Mouse (Mus musculus): Measurements from ENCODE around the gene Ctsa. TPM values are rescaled to one million over a fixed set of nuclear protein-coding genes. Genes with fewer than 3 reads are reported as not detected.

Ctsa gene
- polyA plus RNA-seq, 1 experiment = 250 TPM

DNA sequence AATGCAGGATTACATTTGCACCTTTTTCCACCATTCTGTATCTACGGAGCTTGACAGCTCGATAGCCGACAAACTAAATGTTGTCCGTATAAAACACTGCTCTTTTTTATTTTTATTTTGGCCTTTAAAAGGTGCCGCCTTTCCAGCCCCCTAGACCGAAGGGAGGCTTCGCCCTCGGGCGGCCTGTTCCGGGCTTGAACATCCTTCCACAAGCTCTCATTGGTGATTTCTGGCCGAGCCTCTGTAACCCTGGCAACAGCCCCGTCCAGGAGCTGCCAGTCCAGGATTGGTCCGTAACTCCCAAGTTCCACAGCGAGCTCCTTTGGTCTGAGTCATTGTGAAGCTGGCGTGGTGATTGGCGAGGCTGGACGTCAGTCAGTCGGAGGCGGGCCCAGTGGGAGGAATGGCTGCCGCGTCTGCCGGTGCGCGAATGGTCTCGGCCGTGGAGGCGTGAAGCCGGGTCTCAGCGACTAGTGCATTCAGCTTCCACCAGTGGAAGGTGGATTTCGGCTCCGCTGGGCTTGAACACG lies 10.0 kb upstream of the Ctsa start, which contains the start of gene Zswim1:
Zswim1 (plus strand) TSS at position 51 of the 530 bp plus-strand sequence.
- no peaks in the 10 kb centered on the region for H3K4me1 ChIP-seq (ENCODE audit: control insufficient read depth, insufficient read depth, low read length)
- TF ChIP-seq POLR2A (IDR thresholded peaks at IDR 0.05; ENCODE audit: low read depth, low read length) (peak; percentile 91), CTCF (IDR thresholded peaks at IDR 0.05; ENCODE audit: borderline replicate concordance, insufficient read depth, low read length) (no peak)
- H3K27ac ChIP-seq (ENCODE audit: insufficient read depth, low read length) = peak within 1 kb of the TSS; percentile 38
- peak within 1 kb of the TSS; percentile 77 for H3K4me3 ChIP-seq (ENCODE audit: insufficient read depth, low read length)

DNA sequence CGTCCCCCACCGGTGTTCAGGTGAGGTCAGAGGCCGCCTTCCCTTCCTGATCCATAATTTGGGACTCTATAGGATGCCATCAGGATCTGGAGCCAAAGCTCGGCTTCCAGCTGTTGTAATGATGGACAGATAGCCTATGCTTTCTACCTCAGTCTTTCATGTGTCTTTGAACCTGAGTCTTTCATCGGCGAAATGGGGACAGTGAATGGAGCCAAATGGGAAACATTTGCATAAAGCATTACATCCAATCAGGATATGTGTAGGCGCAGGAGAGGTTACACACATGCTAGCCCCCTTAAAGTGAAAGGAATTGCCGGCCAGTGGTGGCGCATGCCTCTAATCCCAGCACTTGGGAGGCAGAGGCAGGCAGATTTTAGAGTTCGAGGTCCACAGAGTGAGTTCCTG lies 9.5 kb upstream of the Ctsa start:
- Histone ChIP-seq H3K27ac (ENCODE audit: insufficient read depth, low read length) (peak overlapping the region; percentile 38), H3K4me3 (ENCODE audit: insufficient read depth, low read length) (peak overlapping the region; percentile 77), H3K4me1 (ENCODE audit: control insufficient read depth, insufficient read depth, low read length) (no peaks in the 10 kb centered on the region)
- no peak for TF ChIP-seq CTCF (IDR thresholded peaks at IDR 0.05; ENCODE audit: borderline replicate concordance, insufficient read depth, low read length)
- no peak for TF ChIP-seq POLR2A (IDR thresholded peaks at IDR 0.05; ENCODE audit: low read depth, low read length)

DNA sequence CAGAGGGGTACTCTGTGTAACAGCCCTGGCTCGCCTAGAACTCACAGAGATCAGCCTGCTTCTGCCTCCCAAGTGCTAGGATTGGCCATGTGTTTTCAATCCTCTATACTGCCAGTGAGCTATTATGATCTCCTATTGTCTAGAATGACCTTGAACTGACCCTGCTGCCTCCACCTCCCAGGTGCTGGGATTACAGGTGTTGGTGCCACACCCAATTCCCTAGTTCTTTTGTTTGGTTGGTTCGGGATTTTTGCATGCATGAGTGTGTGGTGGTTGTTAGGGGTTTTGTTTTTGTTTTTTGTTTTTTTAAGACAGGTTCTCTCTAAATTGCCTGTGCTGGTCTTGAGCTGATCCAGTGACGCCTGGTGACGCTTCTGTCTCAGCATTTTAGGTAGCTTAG lies 8.7 kb upstream of the Ctsa start:
- no peak overlapping the region for H3K27ac ChIP-seq (ENCODE audit: insufficient read depth, low read length)
- no peaks in the 10 kb centered on the region for H3K4me1 ChIP-seq (ENCODE audit: control insufficient read depth, insufficient read depth, low read length)
- no peak for TF ChIP-seq CTCF (IDR thresholded peaks at IDR 0.05; ENCODE audit: borderline replicate concordance, insufficient read depth, low read length)
- TF ChIP-seq POLR2A (IDR thresholded peaks at IDR 0.05; ENCODE audit: low read depth, low read length) = no peak
- no peak overlapping the region for H3K4me3 ChIP-seq (ENCODE audit: insufficient read depth, low read length)

DNA sequence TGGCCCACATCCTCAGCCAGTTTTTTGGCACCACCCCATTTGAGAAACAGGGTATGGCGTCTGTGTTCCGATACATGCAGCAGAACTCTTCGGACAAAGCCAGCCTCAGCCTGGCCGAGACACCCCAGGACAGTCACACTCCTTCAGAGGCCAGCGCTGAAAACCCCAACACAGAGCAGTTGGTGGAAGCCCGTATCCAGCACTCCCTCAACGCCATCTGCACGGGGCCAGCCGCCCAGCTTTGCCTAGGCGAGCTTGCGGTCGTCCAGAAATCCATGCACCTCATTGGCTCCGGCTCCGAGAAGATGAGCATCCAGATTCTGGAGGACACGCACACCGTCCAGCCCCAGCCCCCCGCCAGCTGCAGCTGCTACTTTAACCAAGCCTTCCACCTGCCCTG lies 7.2 kb upstream of the Ctsa start:
- no peak overlapping the region for H3K4me3 ChIP-seq (ENCODE audit: insufficient read depth, low read length)
- H3K4me1 ChIP-seq (ENCODE audit: control insufficient read depth, insufficient read depth, low read length) = no peaks in the 10 kb centered on the region
- TF ChIP-seq CTCF (IDR thresholded peaks at IDR 0.05; ENCODE audit: borderline replicate concordance, insufficient read depth, low read length) = no peak
- no peak for TF ChIP-seq POLR2A (IDR thresholded peaks at IDR 0.05; ENCODE audit: low read depth, low read length)

DNA sequence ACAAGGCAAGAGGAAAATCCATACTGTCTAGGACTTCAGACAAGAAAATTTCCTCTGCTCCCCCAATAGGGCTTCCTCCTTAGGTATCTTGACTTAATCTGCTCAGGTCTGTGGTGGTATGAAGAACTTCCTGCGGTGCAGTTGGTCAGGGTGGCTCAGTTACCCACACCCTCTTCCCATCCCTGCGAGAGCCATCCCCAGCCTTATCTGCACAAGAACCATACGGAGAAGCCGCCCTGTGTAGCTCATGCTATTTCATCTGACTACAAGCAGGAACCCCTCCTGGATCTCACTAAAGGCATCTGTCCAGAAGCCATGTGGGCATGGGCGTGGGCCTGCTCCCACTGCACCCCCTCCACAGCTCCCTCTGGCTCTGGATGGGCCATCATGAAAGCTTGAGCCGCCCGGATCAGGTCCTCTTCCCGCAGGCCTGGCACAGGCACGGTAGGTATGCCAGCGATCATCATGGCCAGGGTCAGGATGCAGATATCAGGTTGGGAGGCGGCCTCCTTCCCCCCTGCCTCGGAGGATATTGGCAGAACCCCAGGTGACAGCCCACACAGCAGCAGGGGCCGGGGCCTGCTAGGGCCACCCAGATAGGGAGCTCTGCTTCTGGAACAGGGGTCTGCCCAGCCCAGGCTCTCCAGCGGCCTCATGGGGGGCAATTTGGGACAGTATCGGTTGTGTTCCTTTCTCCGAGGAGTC lies 5.4 kb upstream of the Ctsa start:
- TF ChIP-seq CTCF (IDR thresholded peaks at IDR 0.05; ENCODE audit: borderline replicate concordance, insufficient read depth, low read length) (no peak), POLR2A (IDR thresholded peaks at IDR 0.05; ENCODE audit: low read depth, low read length) (no peak)
- Histone ChIP-seq H3K4me1 (ENCODE audit: control insufficient read depth, insufficient read depth, low read length) (no peaks in the 10 kb centered on the region), H3K27ac (ENCODE audit: insufficient read depth, low read length) (no peak overlapping the region), H3K4me3 (ENCODE audit: insufficient read depth, low read length) (no peak overlapping the region)

More for the DNA sequence above, 7.2 kb upstream of the Ctsa start:
- H3K27ac ChIP-seq (ENCODE audit: insufficient read depth, low read length) = no peak overlapping the region

DNA sequence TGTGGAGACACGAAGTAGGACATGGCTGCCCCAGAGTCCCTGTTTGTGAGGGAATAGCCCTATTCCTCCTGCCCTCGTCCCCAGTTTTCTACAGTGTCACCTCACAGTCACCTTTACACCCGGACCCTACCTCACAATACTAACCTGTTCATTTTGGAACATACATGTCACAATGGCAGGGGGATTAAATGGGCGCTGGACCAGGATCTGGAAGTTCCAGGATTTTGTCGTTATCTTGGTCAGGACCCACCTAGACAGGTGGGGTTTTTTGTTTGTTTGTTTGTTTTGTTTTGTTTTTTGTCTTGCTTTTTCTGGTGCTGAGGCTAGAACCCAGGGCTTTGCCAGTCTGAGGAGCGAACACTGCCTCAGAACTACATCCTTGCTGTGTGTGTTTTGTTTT lies 4.2 kb upstream of the Ctsa start, which contains the start of gene Spata25:
Spata25 (minus strand) TSS at position 101 of the 400 bp plus-strand sequence.
- H3K4me3 ChIP-seq (ENCODE audit: insufficient read depth, low read length) = no peak within 1 kb of the TSS
- TF ChIP-seq POLR2A (IDR thresholded peaks at IDR 0.05; ENCODE audit: low read depth, low read length) (no peak), CTCF (IDR thresholded peaks at IDR 0.05; ENCODE audit: borderline replicate concordance, insufficient read depth, low read length) (no peak)
- H3K27ac ChIP-seq (ENCODE audit: insufficient read depth, low read length) = no peak within 1 kb of the TSS
- H3K4me1 ChIP-seq (ENCODE audit: control insufficient read depth, insufficient read depth, low read length) = no peaks in the 10 kb centered on the region

DNA sequence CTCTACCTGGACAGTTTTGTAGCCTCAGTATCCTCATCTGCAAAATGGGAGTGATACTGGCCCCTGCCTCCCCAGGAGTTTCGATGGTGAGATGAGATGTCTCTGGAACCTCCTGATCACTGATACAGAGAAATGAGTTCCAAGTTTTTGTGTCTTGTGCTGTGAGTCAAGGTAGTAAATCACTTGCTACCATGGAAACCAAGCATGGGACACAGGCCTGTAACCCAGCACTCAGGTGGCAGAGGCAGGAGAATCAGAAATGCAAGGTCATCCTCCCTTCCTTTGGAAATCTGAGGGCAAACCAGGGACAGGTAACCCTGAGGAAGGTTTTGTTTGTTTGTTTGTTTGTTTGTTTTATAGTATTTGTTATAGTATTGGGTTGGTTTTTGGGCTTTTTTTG lies 3.6 kb upstream of the Ctsa start:
- no peaks in the 10 kb centered on the region for H3K4me1 ChIP-seq (ENCODE audit: control insufficient read depth, insufficient read depth, low read length)
- H3K4me3 ChIP-seq (ENCODE audit: insufficient read depth, low read length) = no peak overlapping the region
- TF ChIP-seq CTCF (IDR thresholded peaks at IDR 0.05; ENCODE audit: borderline replicate concordance, insufficient read depth, low read length) = no peak
- TF ChIP-seq POLR2A (IDR thresholded peaks at IDR 0.05; ENCODE audit: low read depth, low read length) = no peak
- H3K27ac ChIP-seq (ENCODE audit: insufficient read depth, low read length) = no peak overlapping the region

DNA sequence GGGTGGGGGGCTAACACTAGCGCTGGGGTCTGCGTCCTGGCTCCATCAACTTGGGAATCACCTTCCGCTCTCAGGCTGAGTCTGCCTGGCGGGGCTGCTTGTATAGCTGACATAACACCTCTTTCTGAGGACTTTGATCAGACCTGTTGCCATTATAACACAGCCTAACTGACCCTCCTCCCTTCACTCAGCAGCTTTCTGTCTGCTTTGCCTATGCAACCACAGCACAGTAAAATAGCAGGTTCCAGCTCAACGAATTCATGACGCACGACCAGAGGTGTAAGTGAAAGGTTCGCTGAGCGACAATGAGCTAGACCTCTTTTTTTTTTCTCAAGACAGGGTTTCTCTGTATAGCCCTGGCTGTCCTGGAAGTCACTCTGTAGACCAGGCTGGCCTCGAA lies 1.6 kb upstream of the Ctsa start:
- no peak overlapping the region for H3K4me3 ChIP-seq (ENCODE audit: insufficient read depth, low read length)
- no peak overlapping the region for H3K27ac ChIP-seq (ENCODE audit: insufficient read depth, low read length)
- H3K4me1 ChIP-seq (ENCODE audit: control insufficient read depth, insufficient read depth, low read length) = no peaks in the 10 kb centered on the region
- TF ChIP-seq POLR2A (IDR thresholded peaks at IDR 0.05; ENCODE audit: low read depth, low read length) = no peak
- TF ChIP-seq CTCF (IDR thresholded peaks at IDR 0.05; ENCODE audit: borderline replicate concordance, insufficient read depth, low read length) = no peak

DNA sequence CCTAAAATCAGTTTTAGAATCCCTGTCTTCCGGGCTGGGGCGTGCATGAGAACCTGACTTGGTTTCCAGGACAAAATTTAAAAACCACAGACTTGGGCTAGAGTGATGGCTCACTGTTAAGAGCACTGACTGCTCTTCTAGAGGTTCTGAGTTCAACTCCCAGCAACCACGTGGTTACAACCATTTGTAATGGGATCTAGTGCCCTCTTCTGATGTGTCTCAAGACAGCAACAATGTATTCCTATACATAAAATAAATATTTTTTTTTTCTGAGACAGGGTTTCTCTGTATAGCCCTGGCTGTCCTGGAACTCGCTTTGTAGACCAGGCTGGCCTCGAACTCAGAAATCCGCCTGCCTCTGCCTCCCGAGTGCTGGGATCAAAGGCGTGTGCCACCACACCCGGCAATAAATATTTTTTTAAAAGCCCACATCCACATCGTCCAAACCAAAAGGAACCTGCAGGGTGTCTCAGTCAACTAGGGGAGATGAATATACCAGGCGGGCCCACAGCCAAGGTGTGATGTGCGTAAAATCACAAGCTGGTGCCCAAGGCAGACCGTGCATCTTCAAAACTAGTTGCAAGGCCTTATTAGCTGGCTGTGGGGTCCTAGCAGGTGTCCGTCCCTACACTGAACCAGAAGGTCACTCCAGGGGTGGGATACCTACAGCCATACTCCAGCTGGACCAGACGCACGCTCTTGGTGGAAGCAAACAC lies 483 bp upstream of the Ctsa start:
- peak overlapping the region; percentile 82 for H3K4me3 ChIP-seq (ENCODE audit: insufficient read depth, low read length)
- H3K27ac ChIP-seq (ENCODE audit: insufficient read depth, low read length) = no peak overlapping the region
- H3K4me1 ChIP-seq (ENCODE audit: control insufficient read depth, insufficient read depth, low read length) = no peaks in the 10 kb centered on the region; the same call in 1 of the 2 replicates
- TF ChIP-seq CTCF (IDR thresholded peaks at IDR 0.05; ENCODE audit: borderline replicate concordance, insufficient read depth, low read length) = no peak
- no peak for TF ChIP-seq POLR2A (IDR thresholded peaks at IDR 0.05; ENCODE audit: low read depth, low read length)
